Mouse (Mus musculus) liver, adult 2 months (tissue): ENCODE data around the gene Stap2. TPM values are rescaled to one million over a fixed set of nuclear protein-coding genes. Genes with fewer than 3 reads are reported as not detected.

ENCODE experiments used
- DNase-seq: peaks from one replicate; pipeline ENCODE4 v3.0.0-alpha.2; 2011; ENCODE audit warnings: low read depth, low spot score; ENCODE audit errors: extremely low read depth
- H3K27ac ChIP-seq: fragments of 200-500 bp; replicated peaks from 2 replicates; pipeline ENCODE4 v1.5.1; 2012; ENCODE audit warnings: low read depth, mild to moderate bottlenecking, control low read depth, inconsistent platforms, low read length; ENCODE audit not compliant: insufficient read depth
- H3K27me3 ChIP-seq: fragments of 200-500 bp; 2 replicates; pipeline ENCODE4 v1.6.1; 2012; ENCODE audit warnings: mild to moderate bottlenecking, moderate library complexity, low read length, inconsistent platforms; ENCODE audit not compliant: control insufficient read depth, insufficient read depth
- H3K36me3 ChIP-seq: fragments of 200-500 bp; 2 replicates; pipeline ENCODE4 v1.6.1; 2012; ENCODE audit warnings: low read length, inconsistent platforms; ENCODE audit not compliant: control insufficient read depth, insufficient read depth
- H3K4me1 ChIP-seq: fragments of 200-500 bp; 2 replicates; pipeline ENCODE4 v1.6.1; 2011; ENCODE audit warnings: low read length; ENCODE audit not compliant: control insufficient read depth, insufficient read depth
- H3K4me3 ChIP-seq: fragments of 200-500 bp; 2 replicates; pipeline ENCODE4 v1.5.1; 2011; ENCODE audit warnings: low read depth, mild to moderate bottlenecking, control low read depth, low read length, moderate library complexity; ENCODE audit not compliant: insufficient read depth
- H3K79me2 ChIP-seq: fragments of 200-500 bp; 2 replicates; pipeline ENCODE4 v1.6.1; 2012; ENCODE audit warnings: inconsistent platforms, mild to moderate bottlenecking, low read length, moderate library complexity; ENCODE audit not compliant: control insufficient read depth, insufficient read depth
- H3K9ac ChIP-seq: fragments of 200-500 bp; 2 replicates; pipeline ENCODE4 v1.6.1; 2012; ENCODE audit warnings: low read depth, mild to moderate bottlenecking, control low read depth, inconsistent platforms, low read length
- CTCF ChIP-seq: fragments of 200-500 bp; IDR thresholded peaks from 2 replicates; pipeline ENCODE4 v1.5.1; 2011; ENCODE audit warnings: low read depth, low read length, control low read depth
- POLR2A ChIP-seq: fragments of 200-500 bp; IDR thresholded peaks from 2 replicates; pipeline ENCODE4 v1.6.1; 2011; ENCODE audit warnings: low read length, control low read depth; ENCODE audit not compliant: insufficient read depth; ENCODE audit errors: extremely low read depth
- WGBS: fragments of 180-500 bp; shearing (Covaris S2); methylation state at CpG from one replicate; pipeline ENCODE4 v1.1.7; 2018; 5-methylcytosine and 5-hydroxymethylcytosine counted together
- polyA plus RNA-seq: library from polyadenylated mRNA; depleted of rRNA; stranded (reverse); fragments of >200 nt; gene quantifications from 2 replicates; pipeline ENCODE4 v1.2.3, GENCODE M21; 2012
- total RNA-seq: library from RNA; depleted of rRNA; stranded (reverse); fragments of >200 nt; gene quantifications from 2 replicates; pipeline ENCODE4 v1.2.3, GENCODE M21; 2014

Gene Stap2
- total and polyA plus RNA-seq, 2 experiments: 35.3 to 44.8 TPM

DNA sequence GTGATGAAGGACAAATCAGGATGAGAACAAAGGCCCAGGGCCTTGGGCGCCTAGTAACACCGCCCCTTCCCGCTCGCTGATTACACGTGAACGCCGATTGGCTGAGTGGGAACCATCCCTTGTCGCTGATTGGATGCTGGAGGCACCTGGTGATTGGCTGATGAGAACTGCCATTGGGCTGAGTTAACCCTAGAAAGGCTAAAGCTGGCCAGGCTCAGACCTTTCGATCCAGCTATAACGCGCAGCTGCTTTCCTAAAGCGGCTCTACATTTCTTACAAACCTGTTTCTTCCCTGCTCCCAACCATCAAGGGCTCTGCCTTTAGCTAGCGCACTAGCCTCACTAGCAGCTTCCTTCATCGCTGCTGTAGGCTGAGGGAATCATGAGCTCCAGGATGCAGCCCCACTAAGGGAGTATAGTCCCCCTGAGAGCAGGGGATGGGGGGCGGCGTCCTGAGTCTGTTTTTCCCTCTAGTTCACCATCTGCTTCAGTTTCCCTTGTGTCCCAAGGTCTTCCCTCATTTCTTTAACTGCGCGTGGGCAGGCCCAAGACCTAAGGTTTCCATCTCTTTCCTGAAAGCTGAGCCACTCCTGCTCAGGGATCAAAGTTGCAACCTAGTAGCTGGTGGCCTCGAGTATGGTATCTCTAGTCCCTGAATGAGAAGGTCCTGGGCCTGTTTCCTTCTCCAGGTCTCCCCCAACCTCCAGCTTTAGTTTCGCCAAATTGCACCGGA, 3.1 kb upstream of the Stap2 start:
- H3K4me1 ChIP-seq: peaks cover 26% of the 10 kb centered on the region
- peaks cover 3% of the 10 kb centered on the region; the same call in 1 of the 2 replicates for H3K79me2 ChIP-seq
- peak overlapping the region; percentile 84 for H3K27ac ChIP-seq
- under 1% methylated on average over 21 of the region's 21 CpGs for WGBS
- peak; percentile 95 for DNase-seq
- H3K36me3 ChIP-seq: no peaks in the 10 kb centered on the region; the same call in 1 of the 2 replicates
- peak overlapping the region; percentile 80 for H3K4me3 ChIP-seq
- TF ChIP-seq POLR2A (0 out of 2 replicates have a peak, but pooled peaks have one; percentile 45), CTCF (no peak)
- H3K27me3 ChIP-seq: no peaks in the 10 kb centered on the region
- H3K9ac ChIP-seq: peak overlapping the region; percentile 65

DNA sequence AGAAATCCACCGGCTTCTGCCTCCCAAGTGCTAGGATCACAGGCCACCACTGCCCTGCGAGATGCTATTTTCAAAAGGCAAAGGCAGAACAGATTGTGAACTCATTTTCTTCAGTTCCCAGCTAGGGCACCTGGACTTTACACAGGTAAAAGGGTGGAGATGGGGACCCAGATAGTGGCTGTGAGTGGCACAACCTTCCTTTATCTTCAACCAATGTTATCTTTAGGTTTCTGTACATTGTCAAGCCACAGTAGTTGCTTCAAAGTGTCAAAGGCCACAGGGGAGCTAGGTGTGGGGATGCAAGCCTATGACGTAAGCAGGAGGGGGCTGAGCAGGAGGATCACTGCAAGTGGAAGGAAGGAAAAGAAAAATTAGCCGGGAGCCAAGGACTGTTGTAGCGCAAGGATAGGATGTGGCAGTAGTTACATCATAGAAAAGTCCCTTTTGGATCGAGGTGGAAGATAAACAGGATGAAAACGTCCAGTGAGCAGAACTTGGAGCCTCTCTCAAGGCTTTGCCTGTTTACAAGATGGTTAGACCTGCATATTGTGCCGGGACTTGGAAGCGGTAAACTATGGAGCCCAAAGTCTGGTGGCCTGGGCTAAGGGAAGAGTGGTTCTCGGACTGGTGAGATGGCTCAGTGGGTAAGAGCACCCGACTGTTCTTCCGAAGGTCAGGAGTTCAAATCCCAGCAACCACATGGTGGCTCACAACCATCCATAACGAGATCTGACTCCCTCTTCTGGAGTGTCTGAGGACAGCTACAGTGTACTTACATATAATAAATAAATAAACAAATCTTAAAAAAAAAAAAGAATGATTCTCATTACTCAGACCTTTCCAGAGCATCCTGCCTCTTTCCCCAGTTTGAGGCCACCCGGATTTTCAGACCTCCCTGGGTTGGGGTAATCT, 2.3 kb upstream of the Stap2 start:
- H3K27me3 ChIP-seq: no peaks in the 10 kb centered on the region
- H3K4me1 ChIP-seq: peaks cover 26% of the 10 kb centered on the region
- peak overlapping the region; percentile 93 for H3K27ac ChIP-seq
- TF ChIP-seq CTCF (no peak), POLR2A (no peak)
- no peaks in the 10 kb centered on the region; the same call in 1 of the 2 replicates for H3K36me3 ChIP-seq
- no peak for DNase-seq
- WGBS: 10% methylated on average over 14 of the region's 14 CpGs
- peak overlapping the region; percentile 17; the same call in 1 of the 2 replicates for H3K4me3 ChIP-seq
- H3K9ac ChIP-seq: peak overlapping the region; percentile 33
- H3K79me2 ChIP-seq: peaks cover 3% of the 10 kb centered on the region; the same call in 1 of the 2 replicates

DNA sequence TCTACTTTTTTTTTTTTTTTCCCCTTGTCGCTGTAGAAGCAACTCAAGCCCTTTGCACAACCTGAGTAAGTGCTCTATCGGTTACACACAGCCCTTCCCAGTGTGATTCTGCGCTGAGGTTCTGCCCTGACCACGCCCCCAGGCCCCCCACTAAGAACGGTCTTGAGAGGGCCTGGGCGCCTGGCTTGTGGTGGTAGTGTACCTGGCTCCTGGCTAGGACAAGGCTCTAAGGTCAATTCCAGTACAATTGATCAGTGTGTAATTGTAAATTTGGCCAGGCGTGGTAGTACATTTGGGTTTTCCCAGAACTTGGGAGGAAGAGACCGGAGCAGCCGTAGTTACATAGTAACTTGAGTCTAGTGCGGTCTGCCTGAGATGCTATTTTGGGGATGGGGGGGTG, 1.6 kb upstream of the Stap2 start:
- Histone ChIP-seq H3K4me3 (no peak overlapping the region), H3K27me3 (no peaks in the 10 kb centered on the region), H3K79me2 (peaks cover 3% of the 10 kb centered on the region; the same call in 1 of the 2 replicates), H3K27ac (peak overlapping the region; percentile 93), H3K4me1 (peaks cover 26% of the 10 kb centered on the region), H3K36me3 (peaks cover 2% of the 10 kb centered on the region; the same call in 1 of the 2 replicates), H3K9ac (peak overlapping the region; percentile 58)
- WGBS: 24% methylated on average over 10 of the region's 10 CpGs
- no peak for TF ChIP-seq CTCF
- TF ChIP-seq POLR2A: no peak
- DNase-seq: peak; percentile 91

DNA sequence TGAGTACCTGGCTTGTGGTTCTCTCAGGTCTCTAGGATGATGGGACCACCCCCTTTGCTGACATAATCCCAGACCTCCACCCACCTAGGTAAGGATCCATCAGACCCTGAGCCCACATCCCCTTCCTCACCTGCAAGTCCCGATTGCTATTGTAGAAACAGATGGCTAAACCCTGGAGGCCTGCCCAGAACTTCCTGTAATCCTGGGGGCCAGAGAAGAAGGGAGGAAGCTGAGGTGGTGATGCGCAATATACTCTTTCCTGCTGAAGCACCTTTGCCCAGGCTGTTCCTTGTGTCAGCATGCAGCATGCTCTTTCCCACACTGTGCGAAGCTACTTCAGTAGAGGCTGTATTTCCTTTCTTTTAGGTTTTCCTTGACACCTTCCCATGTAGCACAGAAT, 2.4 kb downstream of the Stap2 start:
- H3K9ac ChIP-seq: no peak overlapping the region
- H3K27ac ChIP-seq: no peak overlapping the region
- H3K36me3 ChIP-seq: peaks cover 13% of the 10 kb centered on the region
- no peak for DNase-seq
- TF ChIP-seq CTCF: no peak
- no peak for TF ChIP-seq POLR2A
- no peak overlapping the region for H3K4me3 ChIP-seq
- 80% methylated on average over 3 of the region's 3 CpGs for WGBS
- no peaks in the 10 kb centered on the region for H3K27me3 ChIP-seq
- H3K4me1 ChIP-seq: peaks cover 14% of the 10 kb centered on the region
- H3K79me2 ChIP-seq: peaks cover 3% of the 10 kb centered on the region; the same call in 1 of the 2 replicates

DNA sequence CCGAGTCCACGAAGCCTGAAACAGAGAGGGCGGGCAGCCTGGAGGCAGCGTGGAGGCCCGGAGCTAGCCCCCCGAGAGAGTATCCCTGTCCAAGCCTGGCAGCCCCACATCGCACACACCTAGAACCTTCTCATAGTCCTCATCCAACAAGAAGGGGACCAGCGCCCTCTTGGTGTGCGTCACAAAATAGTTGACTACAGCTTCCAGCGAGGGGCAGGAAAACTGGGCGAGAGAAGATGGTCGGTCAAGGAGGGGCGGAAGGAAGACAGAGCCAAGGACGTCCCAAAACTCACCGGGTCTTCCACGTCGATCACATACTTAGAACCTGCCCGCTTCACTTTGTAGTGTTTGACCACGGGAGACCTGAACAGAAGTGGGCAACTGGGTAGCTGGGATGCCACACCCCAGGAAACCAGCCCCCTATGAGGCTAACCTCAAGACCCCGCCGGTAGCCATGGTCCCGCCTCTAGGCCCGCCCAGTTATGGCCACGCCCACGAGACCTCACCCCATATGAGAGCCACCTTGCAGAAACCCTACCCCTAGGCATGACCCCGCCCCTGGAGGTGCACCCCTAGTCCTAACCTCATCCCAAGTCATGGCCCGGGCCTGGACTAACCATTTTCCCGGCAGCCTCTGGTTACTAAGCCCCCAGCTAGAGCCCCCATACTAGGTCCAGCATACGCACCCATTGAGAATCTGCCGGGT, 5.4 kb downstream of the Stap2 start:
- 67% methylated on average over 30 of the region's 30 CpGs for WGBS
- Histone ChIP-seq H3K27me3 (no peaks in the 10 kb centered on the region), H3K79me2 (peaks cover 3% of the 10 kb centered on the region; the same call in 1 of the 2 replicates), H3K4me1 (peaks cover 8% of the 10 kb centered on the region), H3K27ac (no peak overlapping the region), H3K4me3 (no peak overlapping the region), H3K9ac (no peak overlapping the region), H3K36me3 (peaks cover 13% of the 10 kb centered on the region)
- no peak for TF ChIP-seq POLR2A
- TF ChIP-seq CTCF: no peak
- no peak for DNase-seq
